Mouse (Mus musculus) heart, postnatal 0 days (tissue): Measurements from ENCODE around the gene Tspan18.

Source experiments
- CTCF ChIP-seq: IDR thresholded peaks from 2 replicates; pipeline ENCODE4 v1.5.1; 2016; ENCODE audit warnings: antibody characterized with exemption, control low read depth, low read depth
- EP300 ChIP-seq: IDR thresholded peaks from 2 replicates; pipeline ENCODE4 v1.6.1; 2016; ENCODE audit warnings: antibody characterized with exemption, low read depth

GRCm38 (mm10) chr2:93324681-93325080, 9.6 kb downstream of the Tspan18 start:
- no peak for TF ChIP-seq CTCF
- TF ChIP-seq EP300 = no peak
